Mouse (Mus musculus) adipocyte (in vitro differentiated cells): Measurements from ENCODE around the gene Snapc5.
"Not testable (repeated sequence)": the region's sequence is repeated elsewhere in the genome, so short reads cannot be mapped to it uniquely, and the experiment has no call there.

Experiments used
- DNase-seq: peaks from one replicate; pipeline ENCODE4 v3.0.0-alpha.2; 2016; ENCODE audit warnings: low spot score

Gene Snapc5

DNA sequence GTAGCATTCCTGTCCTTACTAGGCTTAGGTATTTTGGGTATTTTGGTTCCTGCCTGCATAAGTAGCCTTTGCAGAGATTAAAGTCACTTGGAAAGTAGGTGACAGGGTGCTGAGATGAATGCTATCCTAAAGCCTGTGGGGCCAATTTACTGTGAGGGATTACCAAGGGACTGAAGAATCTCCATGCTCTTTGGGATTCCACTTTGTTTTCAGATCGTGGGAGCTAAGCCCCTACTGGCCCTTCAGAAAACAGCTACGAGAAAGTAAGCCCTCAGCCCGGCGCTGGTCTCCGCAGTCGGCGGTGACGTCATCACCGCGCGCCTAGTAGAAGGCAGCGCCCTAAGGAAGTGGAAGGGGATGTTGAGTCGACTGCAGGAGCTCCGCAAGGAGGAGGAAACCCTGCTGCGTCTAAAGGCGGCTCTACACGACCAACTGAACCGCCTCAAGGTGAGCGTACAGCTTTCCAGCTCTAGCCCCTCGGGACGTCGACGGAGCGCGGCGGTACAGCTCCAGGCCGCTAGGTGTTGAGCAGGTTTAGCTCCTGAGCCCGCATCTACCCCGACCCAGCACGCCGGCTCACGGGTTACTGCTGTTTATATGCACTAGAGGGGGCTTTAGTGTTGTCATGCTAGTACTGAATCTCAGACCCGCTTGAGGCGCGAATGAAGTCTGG is at the start of gene Snapc5:
TSS of gene Snapc5 (plus strand) at position 301 of the 673 bp plus-strand sequence.
- DNase-seq, result peak; percentile 89

DNA sequence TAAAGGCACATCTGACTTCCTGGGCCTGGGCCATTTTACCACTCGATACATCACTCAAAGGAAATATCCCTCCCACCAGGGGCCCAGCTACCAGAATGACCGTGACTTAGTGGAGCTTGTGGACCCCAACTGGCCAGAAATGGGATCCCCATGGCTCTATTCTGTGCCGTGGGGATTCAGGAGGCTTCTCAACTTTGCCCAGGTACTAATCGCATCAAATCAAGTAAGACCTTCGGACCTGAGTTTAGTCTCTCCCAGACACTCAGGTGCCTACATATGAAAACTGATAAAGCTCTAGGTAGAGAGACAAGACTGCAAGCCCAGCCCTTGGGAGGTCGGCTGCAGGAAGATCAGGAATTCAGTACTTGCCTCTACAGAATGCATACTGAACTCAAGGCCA is 47.5 kb upstream of the Snapc5 start:
- no peak for DNase-seq

DNA sequence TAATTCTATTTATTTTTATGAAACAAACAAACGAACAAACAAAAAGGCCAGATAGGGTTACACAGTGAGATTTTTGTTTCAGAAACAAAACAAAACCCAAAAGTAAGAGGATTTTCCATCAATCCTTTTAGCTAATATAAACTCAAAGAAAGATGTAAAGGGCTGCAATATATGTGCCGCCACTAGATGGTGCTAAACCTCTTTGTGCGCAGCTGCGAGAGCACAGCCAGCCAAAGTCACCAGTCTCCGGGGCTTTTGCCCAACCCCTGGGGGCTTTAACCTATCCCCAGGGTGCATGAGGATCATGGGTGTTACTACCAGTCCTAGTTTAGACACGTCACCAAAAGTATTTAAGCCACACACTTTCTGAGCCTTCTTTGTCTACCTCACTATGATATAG is 40.2 kb upstream of the Snapc5 start:
- peak; percentile 53 for DNase-seq

DNA sequence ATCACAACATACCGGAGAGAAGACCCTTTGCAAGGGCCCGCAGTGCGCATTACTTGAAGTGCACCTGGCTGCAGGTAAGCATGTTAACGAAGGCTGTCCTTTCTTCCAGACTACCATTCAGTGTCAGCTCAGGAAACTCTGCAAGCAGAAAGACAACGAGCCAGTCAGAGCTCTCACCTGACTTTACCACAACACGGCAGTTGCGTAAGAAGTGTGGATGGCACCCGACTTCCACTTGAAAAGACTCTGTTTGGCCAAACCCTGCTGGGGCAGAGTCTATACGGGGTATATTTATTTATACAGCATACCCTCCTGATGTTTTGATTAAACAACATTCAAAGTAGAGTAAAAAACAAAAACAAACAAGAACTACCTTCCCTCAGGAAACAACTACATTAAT is 39.2 kb upstream of the Snapc5 start:
- DNase-seq, result no peak

DNA sequence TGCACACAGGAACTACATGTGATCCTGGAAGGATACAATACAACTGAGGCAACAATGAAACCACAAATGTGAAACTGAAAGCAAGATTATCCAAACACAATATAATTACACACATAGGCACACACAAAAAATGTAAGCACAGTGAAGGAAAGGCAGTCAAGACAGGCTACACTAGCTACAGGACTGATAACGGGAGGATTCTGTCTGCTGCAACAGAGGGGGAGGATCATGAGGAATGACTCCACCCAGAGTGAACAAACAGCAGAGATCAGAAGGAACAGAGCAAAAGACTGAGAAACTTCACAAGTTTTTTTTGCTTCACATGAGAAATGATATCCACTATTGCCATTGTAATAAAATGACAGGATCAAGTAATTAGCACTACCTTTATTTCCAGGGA is 22.4 kb upstream of the Snapc5 start:
- no peak for DNase-seq

DNA sequence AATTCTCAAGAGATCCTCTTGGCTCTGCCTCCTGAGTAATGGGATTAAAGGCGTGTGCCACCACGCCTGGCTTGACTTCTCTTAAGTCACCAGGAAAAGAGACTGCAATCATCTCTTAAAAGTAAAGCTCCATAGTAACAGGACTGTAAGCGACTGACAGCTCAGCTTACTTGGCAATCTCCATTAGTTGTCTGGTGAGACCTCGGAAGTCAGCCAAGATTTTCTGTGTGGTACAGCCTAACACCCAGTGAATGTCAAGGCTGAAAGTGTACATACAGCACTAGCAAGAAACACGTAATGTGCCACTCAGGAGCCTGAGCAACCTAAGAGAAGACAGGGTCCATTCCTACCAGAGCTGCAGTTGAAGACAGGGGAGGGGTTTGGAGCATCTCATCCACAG is 18.6 kb upstream of the Snapc5 start:
- peak; percentile 32 for DNase-seq

DNA sequence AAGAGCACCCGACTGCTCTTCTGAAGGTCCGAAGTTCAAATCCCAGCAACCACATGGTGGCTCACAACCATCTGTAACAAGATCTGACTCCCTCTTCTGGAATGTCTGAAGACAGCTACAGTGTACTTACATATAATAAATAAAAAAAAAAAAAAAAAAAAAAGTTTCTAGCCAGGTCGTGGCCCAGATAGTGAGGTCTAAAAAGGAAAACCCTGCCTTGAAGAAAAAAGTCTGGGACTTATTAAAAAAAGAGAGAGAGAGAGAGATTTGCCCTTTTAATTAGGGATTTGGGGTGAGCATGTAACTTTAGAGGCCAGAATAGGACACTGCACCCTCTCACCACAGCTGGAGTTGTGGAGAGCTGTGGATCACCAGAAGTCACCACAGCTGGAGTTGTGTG is 9.1 kb upstream of the Snapc5 start:
- DNase-seq, result not testable (repeated sequence)

DNA sequence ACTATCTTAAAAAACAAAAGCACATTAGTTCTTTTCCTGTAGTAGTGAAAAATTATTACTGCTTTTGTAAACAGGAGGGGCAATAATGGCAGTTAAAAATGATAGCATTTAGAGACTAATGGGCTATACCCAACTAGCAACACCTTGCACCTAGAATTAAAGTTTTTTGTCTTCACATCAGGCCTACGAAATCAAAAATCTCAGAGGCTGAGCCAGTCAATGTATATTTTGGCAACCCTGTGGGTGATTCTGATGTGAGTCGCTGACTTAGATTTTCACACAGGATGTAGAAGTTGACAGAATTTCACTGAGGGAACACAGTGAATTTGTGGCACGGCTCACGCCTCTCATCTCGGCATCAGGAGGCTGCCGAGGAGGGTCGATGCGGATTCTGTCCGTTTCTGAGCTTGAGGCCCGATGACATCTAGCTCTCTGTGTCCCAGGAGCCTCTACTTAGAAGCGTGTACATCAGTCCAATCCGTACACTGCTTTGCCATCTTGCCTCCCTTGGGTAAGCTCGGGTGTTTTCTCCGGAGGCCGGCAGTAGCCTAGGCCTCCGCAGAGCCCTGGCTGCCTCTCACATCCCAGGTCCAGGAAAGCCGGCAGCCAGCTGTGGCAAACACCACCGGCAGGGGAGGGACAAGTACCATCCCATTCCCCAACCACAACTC is 6.8 kb upstream of the Snapc5 start:
- no peak for DNase-seq

DNA sequence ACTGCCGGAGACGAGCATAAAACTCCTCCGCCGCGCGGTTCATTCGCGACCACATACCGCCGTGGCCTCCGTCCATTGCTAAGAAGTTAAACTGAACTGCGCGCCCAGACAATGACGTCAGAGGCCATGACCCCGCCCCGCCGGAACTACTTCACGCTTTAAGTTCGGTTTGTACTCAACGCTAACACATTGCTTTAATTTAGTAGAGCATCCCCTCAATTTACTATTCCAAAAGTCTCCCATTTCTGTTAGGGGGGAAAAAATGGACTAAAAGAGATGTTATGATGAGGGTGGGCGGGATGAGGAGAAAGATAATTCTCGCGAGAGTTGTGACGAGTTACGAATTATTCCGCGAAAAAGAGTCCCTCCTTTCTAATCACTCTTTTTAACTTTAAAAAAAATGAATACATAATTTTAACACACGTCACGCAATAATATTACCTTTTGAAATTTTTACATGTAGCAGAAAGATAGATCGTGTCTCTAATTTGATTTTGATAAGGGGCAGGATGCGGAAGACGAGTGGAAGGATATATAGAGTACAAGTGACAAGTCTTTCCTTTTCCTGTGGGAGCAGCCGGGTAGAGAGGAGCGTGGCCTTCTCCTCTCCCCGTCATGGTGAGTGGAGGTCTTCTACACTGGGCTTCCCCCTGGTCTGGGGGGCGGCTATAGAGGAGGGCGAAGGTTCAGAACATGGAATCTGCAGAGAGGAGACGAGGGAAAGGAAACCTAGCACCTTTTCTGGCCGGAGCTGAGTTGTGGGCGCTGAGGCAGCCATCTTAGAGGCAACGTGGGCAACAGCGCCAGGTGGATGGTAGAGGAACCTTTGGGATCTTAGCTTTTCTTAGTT is 6.0 kb upstream of the Snapc5 start, which contains the start of the genes Zwilch and Rpl4:
TSS of gene Zwilch (minus strand) at position 289 of the 850 bp plus-strand sequence.
TSS of gene Rpl4 (plus strand) at position 560 of the 850 bp plus-strand sequence.
- peak; percentile 87 for DNase-seq

DNA sequence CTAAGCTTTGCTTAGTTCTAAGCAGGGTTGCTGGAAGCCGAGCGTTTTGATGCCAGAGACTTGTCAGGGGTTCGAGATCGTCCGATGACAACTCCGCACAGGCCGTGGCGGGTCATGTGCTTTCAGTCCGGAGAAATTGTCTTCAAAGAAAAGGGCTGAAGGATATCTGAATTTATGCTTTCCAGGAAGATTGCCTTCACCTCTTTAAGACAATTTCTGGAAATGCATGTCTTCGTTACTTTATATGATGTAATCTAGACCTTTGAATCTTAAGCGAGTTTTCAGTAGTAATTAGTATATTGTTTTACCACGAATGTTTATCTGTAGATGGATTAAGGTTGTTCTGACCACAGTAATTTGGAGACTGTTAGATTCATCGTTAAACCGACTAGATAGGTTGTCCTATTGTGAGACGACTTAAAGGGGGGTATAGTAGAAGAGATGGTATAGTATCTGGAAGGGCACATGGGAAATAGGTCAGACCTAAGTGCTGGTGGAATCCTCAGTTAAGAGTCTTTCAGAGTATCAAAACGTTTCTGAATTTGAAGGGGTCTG is 5.3 kb upstream of the Snapc5 start:
- peak; percentile 16 for DNase-seq

DNA sequence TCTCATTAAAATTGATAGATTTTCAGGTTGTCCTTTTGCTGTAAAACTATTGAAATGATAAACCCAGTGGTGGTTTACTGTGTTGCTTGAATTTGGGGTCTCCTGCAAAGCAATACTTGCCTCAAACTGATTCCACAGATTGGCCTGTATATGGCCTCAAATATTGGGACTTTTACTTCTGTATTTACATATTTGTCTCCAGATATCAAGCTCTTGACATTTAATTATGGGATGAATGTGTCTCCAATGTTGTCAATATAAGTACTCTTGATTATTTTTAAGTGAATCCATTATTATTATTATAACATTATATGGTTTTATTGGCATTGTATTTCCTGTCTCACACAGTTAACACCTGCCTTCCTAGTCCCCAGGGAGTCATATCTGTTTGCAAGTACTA is 4.7 kb upstream of the Snapc5 start:
- DNase-seq, result no peak

DNA sequence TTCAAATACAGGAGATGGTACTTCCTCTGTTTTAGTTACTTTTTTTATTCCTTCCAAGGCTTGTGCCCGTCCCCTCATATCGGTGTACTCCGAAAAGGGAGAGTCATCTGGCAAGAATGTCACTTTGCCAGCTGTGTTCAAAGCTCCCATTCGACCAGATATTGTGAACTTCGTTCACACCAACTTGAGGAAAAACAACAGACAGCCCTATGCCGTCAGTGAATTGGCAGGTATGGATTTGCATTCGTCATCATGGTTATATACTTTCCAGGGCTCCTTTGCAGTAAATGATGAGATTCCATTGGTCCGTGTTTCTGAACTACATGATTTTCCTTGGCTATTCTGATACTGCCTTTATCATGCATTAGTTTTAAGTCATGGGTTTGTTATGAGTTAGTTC is 4.3 kb upstream of the Snapc5 start:
- peak; percentile 35 for DNase-seq

DNA sequence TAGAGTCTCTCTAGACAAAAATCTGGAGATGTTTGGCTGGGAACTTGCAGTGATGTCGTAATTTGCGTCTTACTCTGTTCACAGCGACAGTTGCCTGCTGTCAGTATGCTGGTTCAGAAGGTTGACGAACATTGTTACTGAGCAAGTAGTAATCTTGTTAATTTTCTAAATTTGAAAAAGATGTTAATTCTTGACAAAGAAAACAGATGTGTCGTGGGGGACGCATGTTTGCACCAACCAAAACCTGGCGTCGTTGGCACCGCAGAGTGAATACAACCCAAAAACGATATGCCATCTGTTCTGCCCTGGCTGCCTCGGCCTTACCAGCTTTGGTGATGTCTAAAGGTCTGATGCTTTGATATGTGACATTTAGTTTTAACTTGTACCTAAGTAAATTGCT is 3.7 kb upstream of the Snapc5 start:
- no peak for DNase-seq

DNA sequence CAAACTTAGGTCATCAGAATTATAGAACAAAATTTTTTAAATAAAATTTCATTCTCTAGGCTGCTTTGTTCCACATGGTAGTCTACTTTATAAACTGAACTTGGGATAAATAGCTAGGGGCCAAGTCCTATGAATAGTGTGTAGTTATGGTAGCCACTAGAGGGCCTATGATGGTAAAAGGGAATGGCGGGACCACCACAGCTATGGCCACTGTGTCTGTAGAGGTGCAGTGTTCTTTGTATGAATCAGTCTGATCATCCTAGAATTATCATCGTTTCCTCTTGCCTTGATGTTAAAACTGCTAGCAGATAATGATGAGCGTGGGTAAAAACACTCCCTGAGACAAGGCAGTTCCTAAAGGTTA is 482 bp upstream of the Snapc5 start:
- no peak for DNase-seq

DNA sequence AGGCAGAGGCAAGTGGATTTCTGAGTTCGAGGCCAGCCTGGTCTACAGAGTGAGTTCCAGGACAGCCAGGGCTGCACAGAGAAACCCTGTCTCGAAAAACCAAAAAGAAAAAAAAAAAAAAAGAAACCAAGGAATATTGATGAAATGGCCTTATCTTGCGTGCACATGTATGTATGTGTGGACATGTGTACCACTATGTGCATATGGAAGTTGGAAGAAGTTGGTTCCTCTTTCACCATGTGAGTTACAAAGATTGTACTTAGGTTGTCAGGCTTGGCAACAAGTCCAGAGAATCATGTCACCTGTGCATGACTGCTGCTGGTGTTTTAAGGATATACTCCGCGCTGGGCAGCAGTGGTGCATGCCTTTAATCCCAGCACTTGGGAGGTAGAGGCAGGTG is 4.2 kb downstream of the Snapc5 start:
- not testable (repeated sequence) for DNase-seq

DNA sequence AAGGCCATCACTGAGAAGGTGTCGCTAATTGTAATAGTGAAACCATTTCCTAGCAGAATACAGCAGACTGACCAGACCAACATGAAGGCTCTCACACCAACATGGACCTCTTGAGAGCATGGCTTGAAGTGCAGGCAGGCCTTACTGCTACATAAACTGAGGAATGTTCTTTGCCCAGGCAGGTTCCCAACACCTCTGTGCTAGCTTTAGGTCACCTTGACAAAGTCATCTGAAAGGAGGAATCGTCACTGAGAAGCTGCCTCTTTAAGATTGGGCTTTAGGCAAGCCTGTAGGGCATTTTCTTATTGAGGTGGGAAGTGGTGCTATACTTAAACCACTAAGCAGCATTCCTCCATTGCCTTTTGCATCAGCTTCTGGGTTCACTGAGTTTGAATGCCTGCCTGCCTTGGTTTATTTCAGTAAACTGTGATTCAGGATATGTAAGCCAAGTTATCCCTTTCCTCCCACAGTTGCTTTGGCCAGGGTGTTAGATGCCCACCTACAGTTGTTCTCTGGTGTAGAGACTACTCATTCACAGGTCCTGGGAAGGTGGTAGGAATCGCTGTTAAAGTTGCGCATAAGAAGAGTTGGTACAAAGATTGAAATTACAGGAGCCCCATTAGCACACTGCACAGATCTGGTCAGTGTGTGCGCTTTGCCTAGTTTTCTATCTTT is 5.2 kb downstream of the Snapc5 start:
- no peak for DNase-seq

DNA sequence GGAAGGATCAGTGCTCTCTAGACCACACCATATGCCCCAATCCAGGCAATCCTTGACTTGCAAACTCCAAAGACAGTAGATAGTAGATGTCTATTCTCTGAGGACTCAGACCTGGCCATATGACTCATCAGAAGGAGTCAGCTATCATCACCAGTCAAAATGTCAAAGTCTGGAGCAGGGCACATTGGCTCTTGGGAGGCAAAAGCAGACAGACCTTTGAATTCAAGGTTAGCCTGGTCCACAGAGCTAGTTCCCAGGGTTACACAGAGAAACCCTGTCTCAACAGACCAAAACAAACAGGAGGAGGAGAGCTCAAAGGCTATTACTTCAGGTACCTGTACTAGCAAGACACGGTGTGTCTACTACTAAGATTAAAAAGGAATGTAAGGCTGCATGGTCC is 14.8 kb downstream of the Snapc5 start:
- no peak for DNase-seq

DNA sequence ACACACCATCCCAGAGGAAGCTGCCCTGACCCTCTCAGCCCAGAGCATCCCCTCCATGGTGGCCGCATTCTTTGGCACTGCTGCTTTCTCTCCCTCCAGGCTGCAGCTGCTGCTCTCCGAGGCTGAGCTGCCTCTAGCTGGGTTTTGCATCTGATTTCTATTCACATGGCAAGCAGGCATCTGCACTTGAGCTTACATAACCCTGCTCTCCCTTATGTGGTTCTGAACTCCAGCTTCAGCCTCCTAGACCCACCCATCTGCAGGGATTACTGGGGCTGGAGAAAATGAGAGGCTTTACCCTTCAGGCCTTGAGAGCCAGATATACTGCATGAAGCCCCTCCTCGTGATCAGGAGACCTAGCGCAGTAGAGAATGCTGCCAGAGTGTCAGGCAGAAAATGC is 16.5 kb downstream of the Snapc5 start:
- DNase-seq, result no peak

DNA sequence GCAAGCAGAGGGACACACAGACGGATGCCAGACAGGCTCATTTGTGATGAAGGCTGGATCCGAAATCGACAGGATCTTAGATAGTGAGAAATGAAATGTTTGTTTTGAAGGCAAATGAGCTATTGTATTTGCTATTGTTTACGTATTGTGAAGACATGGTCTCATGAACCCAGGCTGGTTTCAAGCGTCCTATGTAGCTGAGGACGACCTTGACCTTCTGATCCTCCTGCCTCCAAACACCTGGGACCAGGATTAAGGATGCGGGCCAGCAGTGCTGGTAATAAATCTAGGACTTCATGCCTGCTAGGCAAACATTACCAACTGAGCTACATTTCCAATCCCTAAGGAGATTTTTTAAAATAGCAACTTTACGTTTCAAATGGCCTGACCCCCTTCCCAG is 18.4 kb downstream of the Snapc5 start:
- no peak for DNase-seq

DNA sequence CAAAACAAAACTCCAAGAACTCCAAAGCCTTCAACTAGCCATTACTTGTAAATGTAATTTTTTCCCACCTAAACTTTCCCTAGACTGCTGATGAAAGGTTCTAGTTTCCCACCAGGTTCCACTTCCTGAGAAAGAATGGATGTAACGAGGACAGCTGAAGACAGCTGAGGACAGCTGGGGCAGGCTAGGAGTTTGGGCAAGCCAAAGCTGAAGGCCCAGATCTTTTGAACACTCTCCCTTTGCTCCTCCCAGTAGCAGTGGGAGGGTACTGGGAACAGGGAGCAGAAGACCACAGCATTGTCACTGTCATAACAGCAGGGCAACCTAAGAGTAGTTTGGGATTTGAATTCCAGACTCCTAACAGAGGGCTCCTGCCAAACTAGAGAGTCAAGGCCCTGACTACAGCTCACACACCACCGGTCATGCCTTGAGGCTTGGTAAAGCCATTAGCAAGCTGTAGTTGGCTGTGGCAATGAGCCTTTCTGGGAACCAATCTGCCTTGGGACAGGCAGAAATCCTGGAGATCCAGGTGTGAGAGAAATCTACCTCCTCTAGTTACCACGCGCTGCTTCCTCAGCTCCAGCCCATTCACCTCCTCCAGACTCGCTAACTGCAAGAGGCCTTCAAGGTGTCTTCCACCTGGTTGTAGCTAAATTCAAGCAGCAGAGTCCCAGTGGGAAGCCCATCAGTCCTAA is 19.1 kb downstream of the Snapc5 start:
- DNase-seq, result no peak

DNA sequence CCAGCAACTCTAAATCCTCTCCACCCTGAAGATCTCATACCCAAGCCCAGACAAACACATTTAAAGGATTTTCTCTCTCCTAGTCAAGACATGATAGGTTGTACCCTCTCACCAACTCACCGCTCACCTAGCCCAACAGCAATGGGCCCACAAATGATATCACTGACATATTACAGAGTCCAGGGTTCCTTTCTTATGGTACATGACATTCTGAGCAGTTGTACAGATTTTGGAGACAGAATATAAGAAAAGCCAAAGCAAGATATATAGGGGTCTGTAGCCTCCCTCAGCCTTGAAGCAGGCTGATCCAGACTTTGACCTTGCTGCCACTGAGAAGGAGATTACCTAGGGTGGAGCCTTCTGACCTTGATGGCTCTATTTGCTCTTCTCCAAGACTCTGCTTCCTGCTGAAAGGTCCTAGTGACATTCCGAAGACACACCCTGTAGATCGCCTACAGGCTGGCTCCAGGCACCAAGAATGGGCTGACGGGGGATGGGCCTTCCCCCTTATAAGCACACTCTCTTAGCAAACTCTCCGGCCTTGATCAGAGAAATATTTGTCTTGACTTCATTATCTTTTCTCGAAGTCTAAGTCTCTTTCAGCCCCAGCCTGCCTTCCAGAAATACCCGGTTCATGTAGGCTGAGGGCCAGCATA is 19.8 kb downstream of the Snapc5 start:
- DNase-seq, result not testable (repeated sequence)
